Mouse (Mus musculus) kidney, adult 9 months (tissue): ENCODE data around the gene Cd3g.
"Not testable (repeated sequence)": the region's sequence is repeated elsewhere in the genome, so short reads cannot be mapped to it uniquely, and the experiment has no call there.

Experiments
- DNase-seq: peaks from one replicate; pipeline ENCODE4 v3.0.0; 2022

Gene Cd3g

GRCm38 (mm10) chr9:44985721-44986161 is 5.5 kb upstream of the Cd3g start:
- DNase-seq: no peak

GRCm38 (mm10) chr9:44983001-44983400 is 2.8 kb upstream of the Cd3g start:
- DNase-seq: no peak

GRCm38 (mm10) chr9:44982531-44982930 is 2.3 kb upstream of the Cd3g start:
- DNase-seq: no peak

GRCm38 (mm10) chr9:44982081-44982480 is 1.9 kb upstream of the Cd3g start:
- no peak for DNase-seq

- DNase-seq: no peak
Observed at GRCm38 (mm10) chr9:44981676-44982075, 1.4 kb upstream of the Cd3g start, which contains the start of gene Cd3d. Gene Cd3d (plus strand): TSS chr9:44981786.

GRCm38 (mm10) chr9:44981104-44981503 is 873 bp upstream of the Cd3g start:
- no peak for DNase-seq

GRCm38 (mm10) chr9:44979806-44980205 is 425 bp downstream of the Cd3g start:
- no peak for DNase-seq

- no peak for DNase-seq
Observed at GRCm38 (mm10) chr9:44977813-44978212, 2.4 kb downstream of the Cd3g start.

- DNase-seq: no peak
Observed at GRCm38 (mm10) chr9:44969450-44969849, 10.8 kb downstream of the Cd3g start.

- DNase-seq: not testable (repeated sequence)
Observed at GRCm38 (mm10) chr9:44967763-44968162, 12.5 kb downstream of the Cd3g start.

- peak; percentile 94 for DNase-seq
Observed at GRCm38 (mm10) chr9:44966815-44967242, 13.4 kb downstream of the Cd3g start.

GRCm38 (mm10) chr9:44965833-44966466 is 14.3 kb downstream of the Cd3g start:
- peak; percentile 16 for DNase-seq

- peak; percentile 99 for DNase-seq
Observed at GRCm38 (mm10) chr9:44965126-44965832, 15.0 kb downstream of the Cd3g start, which contains the start of gene Ube4a. Gene Ube4a (minus strand): TSS chr9:44965600.

GRCm38 (mm10) chr9:44954432-44954831 is 25.8 kb downstream of the Cd3g start:
- DNase-seq: no peak

GRCm38 (mm10) chr9:44947836-44948235 is 32.4 kb downstream of the Cd3g start:
- peak; percentile 50 for DNase-seq

- no peak for DNase-seq
Observed at GRCm38 (mm10) chr9:44946185-44946695, 34.0 kb downstream of the Cd3g start.

GRCm38 (mm10) chr9:44942421-44942820 is 37.8 kb downstream of the Cd3g start:
- DNase-seq: no peak

- DNase-seq: no peak
Observed at GRCm38 (mm10) chr9:44941756-44942155, 38.5 kb downstream of the Cd3g start.

GRCm38 (mm10) chr9:44921543-44921942 is 58.7 kb downstream of the Cd3g start:
- DNase-seq: no peak

GRCm38 (mm10) chr9:44921123-44921468 is 59.1 kb downstream of the Cd3g start:
- DNase-seq: no peak

GRCm38 (mm10) chr9:44920374-44921122 is 59.7 kb downstream of the Cd3g start, which contains the start of gene Atp5l:
Gene Atp5l (minus strand): TSS chr9:44920742.
- DNase-seq: peak; percentile 94

GRCm38 (mm10) chr9:44919606-44920005 is 60.6 kb downstream of the Cd3g start:
- DNase-seq: no peak
